Mouse (Mus musculus) thymus, adult 2 months (tissue): ENCODE results near the gene Slc24a3.

Source experiments
- CTCF ChIP-seq: fragments of 200-500 bp; IDR thresholded peaks from 2 replicates; pipeline ENCODE4 v1.5.1; 2012; ENCODE audit warnings: mild to moderate bottlenecking, control low read depth, low read length, moderate library complexity, borderline replicate concordance; ENCODE audit not compliant: control insufficient read depth, poor library complexity, insufficient read depth; ENCODE audit errors: extremely low read depth
- POLR2A ChIP-seq: fragments of 200-500 bp; IDR thresholded peaks from 2 replicates; pipeline ENCODE4 v1.6.1; 2012; ENCODE audit warnings: mild to moderate bottlenecking, low read length, control low read depth, moderate library complexity; ENCODE audit not compliant: control insufficient read depth, poor library complexity, insufficient read depth; ENCODE audit errors: extremely low read depth

GRCm38 (mm10) chr2:145358236-145358942, 190.8 kb downstream of the Slc24a3 start:
- TF ChIP-seq CTCF (no peak), POLR2A (no peak)
